Mouse (Mus musculus): ENCODE results near the gene Slc24a2.

Slc24a2 gene

DNA sequence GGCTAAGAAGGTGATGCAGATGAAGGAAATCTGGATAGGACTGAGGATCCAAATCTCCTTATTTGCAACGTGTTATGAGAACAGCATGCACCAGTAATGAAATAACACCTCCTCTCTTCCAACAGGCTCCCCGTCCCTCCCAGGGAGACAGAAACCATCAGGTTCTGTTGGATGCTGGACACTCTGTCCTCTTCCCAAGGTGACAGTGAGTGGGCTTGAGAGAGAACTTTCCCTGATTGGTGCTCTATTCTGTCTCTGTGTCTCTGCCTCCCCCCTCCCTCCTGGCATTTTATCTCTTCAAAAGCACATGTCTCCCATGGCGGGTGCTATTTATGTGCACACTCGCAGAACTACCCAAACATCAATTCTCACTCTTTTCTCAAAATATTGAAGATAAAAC is 103.5 kb downstream of the Slc24a2 start:
- in situ Hi-C loops (cut with MboI; ENCODE audit: low sequenced_read_pairs): no loop called here

- in situ Hi-C loops (cut with MboI; ENCODE audit: low sequenced_read_pairs): no loop called here
Observed at GRCm38 (mm10) chr4:87119758-87120157, 110.5 kb downstream of the Slc24a2 start.

DNA sequence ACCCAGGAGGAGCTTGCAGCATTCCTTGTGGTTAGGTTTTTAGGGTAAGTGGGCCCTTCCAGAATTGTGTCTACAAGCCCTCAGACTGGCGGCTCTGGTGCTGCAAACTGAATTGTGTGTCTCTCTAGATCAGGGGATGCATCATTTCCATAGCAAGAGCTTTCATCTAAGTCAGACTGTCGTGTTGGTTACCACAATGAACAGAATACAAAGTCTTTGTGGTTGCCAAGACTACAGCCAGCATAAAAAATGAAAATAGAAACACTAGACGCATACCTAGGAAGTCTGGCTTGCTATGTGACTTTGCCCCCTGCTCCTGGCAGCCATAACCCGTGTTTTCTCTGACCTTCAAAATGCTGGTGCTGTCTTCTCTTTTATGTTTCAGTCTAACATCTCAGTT is 114.6 kb downstream of the Slc24a2 start:
- in situ Hi-C loops (cut with MboI; ENCODE audit: low sequenced_read_pairs): no loop called here

DNA sequence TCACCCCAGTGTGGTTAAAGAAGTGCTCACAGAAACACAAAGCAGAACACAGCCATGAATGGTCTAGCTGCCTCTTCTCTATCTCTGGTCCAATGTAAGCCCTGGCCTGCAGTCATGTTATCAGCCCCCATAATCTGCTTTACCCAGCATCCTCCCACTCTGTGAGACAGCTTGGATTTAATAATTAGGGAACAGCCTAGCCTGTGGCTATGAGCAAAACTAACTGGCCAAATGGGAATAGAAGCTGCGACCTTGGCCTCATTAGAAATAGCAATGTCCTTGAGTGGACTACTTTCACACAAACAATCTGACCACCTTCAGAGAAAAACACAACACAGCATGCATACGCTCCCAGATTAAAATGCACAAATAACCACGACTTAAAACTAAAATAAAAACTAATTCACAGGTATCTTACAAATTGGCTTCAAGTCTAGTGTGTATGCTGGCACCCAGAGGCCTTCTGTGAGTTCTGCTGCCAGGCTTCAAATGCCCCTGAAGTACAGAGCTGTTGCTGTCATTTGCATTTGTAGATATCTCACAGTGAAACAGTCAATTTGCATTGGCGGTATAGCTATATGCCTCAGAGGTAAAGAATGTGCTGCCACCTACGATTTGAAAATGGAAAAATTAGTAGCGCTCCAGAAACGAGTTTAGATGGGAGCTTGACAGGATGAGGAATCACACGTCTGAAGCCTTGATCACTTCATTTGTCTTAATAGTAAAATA is 120.8 kb downstream of the Slc24a2 start:
- in situ Hi-C loops (cut with MboI; ENCODE audit: low sequenced_read_pairs): no loop called here

DNA sequence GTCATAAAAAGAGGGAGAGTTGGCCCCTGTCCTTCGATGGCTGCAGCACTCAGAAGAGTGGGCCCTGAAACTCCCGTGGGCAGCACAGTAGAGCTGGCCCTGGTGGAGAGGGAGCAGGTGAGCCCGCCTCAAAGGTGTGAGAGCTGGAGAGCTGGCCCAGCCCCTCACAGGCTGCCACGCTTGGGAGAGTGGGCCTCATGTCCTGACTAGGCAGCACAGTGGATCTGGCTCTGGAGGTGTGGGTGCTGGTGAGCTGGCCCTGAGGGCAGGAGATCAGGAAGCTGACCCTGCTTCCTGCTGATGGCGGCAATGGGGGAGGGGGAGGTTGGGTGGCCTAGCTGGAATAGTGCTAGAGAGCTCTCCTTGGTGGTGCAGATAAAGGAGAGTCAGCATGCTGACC is 129.3 kb downstream of the Slc24a2 start:
- in situ Hi-C loops (cut with MboI; ENCODE audit: low sequenced_read_pairs): no loop called here

DNA sequence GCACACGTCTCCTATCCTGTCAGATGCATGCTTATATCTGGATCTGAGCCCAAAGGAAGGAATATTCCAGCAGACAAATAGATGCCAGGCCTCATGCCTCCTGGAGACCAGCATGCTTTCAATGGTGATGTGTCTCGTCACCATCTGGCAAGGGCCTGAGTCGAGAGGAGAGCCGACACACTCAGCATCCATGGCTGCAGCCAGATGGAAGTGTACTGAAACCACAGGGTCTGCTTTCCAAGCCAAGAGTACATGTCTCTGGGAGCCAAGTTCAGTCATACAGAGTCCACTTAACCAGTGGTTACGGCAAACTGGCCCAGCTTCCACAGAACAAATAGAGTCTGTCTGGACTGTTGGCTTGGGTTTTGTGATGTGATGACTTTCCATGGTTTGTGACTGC is 134.1 kb downstream of the Slc24a2 start:
- in situ Hi-C loops (cut with MboI; ENCODE audit: low sequenced_read_pairs): no loop called here

DNA sequence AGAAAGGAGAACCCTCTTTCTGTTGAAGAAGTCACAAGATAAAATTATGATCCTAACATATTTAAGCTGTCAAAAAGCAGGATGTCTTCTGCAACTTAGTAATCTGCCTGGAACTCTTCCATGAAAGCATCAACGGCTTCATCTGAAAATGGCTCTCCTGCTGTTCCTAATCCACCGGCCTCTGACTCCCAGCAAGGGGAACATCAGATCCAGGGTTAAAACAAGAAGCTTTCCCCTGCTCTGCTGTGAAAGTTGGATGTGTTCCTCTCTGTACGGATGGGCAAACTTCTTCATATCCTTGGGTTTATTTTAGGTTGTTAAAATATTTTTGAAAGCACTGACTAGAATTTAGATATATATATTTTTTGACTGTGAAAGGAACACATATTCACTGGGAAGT is 136.7 kb downstream of the Slc24a2 start:
- in situ Hi-C loops (cut with MboI; ENCODE audit: low sequenced_read_pairs): no loop called here

DNA sequence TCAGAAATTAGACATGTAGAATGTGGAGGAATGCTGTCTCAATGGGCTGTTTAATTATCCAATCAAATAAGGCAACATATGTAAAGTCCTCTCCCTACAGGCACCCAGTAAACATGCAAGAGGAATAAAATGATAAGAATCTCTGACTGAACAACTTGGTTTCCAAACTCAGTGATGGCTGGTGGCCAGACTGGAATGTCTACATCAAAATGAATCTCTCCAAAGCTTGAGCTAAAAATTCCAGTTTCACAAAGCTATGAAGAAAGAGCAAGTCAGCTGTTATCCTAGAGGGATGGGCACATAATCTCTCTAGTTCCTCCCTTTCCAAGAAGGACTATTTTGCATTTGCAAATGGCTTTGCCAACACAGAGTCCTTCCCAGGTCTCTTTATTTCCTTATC is 139.4 kb downstream of the Slc24a2 start:
- in situ Hi-C loops (cut with MboI; ENCODE audit: low sequenced_read_pairs): no loop called here

- in situ Hi-C loops (cut with MboI; ENCODE audit: low sequenced_read_pairs): no loop called here
Observed at GRCm38 (mm10) chr4:87088713-87089112, 141.6 kb downstream of the Slc24a2 start.

- in situ Hi-C loops (cut with MboI; ENCODE audit: low sequenced_read_pairs): no loop called here
Observed at GRCm38 (mm10) chr4:87087597-87087996, 142.7 kb downstream of the Slc24a2 start.

DNA sequence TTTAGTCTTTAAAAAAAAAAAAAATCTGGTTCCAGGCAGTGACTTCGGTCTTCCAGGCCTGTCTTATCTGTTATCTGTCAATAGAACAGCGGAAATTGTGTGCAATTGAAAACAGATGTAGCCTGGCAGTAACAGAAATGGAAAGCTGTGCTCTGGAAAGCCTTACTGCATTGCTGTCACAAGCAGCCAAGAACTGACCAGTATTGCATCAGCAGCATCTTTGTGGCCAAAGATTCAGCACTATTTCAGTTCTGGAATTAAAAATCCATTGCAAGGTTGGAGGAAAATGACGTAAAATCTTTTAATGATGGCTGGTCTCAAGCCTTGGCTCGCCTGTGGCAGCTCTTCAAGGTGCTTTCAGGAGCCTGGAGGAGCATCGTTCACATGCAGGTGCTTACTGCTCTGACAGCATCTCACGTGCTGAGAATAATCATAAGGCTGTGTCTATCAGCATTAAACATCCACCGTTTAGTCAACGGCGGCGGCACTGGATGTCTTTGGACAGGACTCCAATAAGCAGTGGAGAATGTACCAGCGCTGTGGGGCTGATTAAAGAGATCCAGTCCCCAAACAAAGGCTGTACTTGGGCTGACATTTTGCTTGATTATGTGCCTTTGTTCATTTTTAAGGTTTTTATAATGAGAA is 143.2 kb downstream of the Slc24a2 start:
- in situ Hi-C loops (cut with MboI; ENCODE audit: low sequenced_read_pairs): no loop called here

- in situ Hi-C loops (cut with MboI; ENCODE audit: low sequenced_read_pairs): no loop called here
Observed at GRCm38 (mm10) chr4:87081321-87081720, 149.0 kb downstream of the Slc24a2 start.

DNA sequence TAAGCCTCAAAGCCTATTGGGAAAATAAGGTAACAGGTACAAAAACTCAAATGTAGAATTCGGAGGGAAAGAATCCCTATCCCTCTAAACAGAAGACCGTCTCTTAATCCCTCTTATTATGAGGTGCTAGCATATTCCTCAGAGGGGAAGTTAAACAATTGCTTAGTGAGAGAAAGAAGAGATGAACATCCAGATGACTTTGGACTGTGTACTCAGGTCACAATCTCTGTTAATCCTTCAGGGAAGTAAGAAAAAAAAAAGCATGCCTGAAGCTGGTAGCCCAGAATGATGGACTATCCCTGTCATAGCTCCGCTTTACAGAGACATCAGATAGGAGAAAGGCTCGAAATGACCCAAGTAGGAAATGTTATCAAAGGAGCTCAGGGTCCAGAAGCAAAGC is 151.0 kb downstream of the Slc24a2 start:
- in situ Hi-C loops (cut with MboI; ENCODE audit: low sequenced_read_pairs): no loop called here

DNA sequence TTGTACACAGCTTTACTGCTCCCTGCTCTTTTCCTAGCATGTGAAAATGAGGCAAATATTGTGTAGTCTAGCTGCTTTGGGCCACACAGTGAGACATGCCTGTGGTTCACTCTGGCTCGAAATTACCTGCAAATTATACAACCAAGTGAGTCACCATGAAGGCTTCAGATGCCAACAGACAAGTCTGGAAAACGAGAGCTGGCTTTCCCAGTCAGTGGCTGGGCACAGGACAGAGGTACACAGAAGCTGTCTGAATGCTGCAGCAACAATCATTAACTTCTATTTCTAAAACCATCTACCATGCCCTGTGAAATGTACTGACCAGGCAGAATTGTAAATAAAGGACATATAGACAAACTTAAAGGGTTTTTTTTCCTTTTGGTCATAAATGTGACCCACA is 151.6 kb downstream of the Slc24a2 start:
- in situ Hi-C loops (cut with MboI; ENCODE audit: low sequenced_read_pairs): no loop called here

- in situ Hi-C loops (cut with MboI; ENCODE audit: low sequenced_read_pairs): no loop called here
Observed at GRCm38 (mm10) chr4:87075761-87076160, 154.5 kb downstream of the Slc24a2 start.

GRCm38 (mm10) chr4:87068121-87068520 is 162.2 kb downstream of the Slc24a2 start:
- in situ Hi-C loops (cut with MboI; ENCODE audit: low sequenced_read_pairs): no loop called here

DNA sequence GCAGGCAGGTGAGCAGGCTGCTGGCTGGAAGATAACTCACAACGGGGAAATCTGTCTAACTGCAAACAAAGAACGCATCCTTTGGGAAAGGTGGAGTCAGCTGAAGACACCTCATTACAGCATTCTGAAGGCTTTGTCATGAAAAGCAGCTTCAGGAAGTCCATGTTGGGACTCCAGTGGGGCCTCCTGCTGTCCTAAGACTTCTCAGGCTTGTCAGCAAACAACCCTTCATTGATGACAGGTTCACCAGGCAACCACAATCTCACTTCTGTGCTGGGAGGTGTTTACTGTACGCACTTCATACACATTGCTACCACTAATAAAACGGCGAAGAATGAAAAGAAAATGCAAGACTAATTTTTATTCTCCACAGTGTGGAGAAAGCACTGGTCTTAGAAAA is 165.1 kb downstream of the Slc24a2 start:
- in situ Hi-C loops (cut with MboI; ENCODE audit: low sequenced_read_pairs): no loop called here

DNA sequence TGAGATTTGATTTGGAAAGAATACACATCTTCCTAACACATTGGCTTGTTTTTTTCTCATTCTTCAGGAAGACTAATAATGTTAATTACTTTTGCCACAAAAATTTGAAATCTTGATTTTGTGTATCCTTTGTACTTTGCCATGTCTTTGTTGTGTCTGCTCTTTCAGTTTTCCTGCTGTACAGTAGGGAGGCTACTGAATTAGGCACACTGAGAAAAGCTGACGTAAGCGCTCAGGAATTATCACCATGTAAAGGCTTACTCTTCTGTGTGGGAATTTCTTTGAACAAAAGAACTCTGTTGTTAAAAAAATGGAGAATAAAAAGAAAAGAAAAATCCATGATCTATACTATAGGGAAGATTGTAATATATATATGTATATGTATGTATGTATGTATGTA is 165.7 kb downstream of the Slc24a2 start:
- in situ Hi-C loops (cut with MboI; ENCODE audit: low sequenced_read_pairs): no loop called here

GRCm38 (mm10) chr4:87062771-87063253 is 167.5 kb downstream of the Slc24a2 start:
- in situ Hi-C loops (cut with MboI; ENCODE audit: low sequenced_read_pairs): no loop called here

GRCm38 (mm10) chr4:87061696-87062095 is 168.6 kb downstream of the Slc24a2 start:
- in situ Hi-C loops (cut with MboI; ENCODE audit: low sequenced_read_pairs): no loop called here

- in situ Hi-C loops (cut with MboI; ENCODE audit: low sequenced_read_pairs): no loop called here
Observed at GRCm38 (mm10) chr4:87057572-87057971, 172.7 kb downstream of the Slc24a2 start.

GRCm38 (mm10) chr4:87055768-87056167 is 174.5 kb downstream of the Slc24a2 start:
- in situ Hi-C loops (cut with MboI; ENCODE audit: low sequenced_read_pairs): no loop called here

DNA sequence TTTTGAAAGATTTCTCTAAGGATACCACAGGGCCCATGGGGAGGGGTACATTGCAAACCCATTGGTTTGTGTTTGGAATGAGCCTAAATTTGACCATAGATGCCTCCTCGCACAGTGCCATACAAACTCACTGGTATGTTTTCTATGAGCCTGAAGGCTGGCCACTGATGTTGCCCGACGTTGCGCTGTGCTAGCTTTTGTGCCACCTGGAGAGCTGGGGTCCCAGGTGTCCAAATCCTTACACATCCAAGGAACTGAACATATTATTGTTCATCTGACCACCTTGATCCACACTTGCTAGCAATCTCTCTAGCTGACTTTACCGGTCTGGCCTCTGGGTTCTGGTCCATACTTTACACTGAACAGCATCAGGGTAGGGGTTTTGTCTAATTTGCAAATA is 177.4 kb downstream of the Slc24a2 start:
- in situ Hi-C loops (cut with MboI; ENCODE audit: low sequenced_read_pairs): no loop called here
